Mouse (Mus musculus): ENCODE data around the gene Etl4. TPM values are rescaled to one million over a fixed set of nuclear protein-coding genes. Genes with fewer than 3 reads are reported as not detected.

Gene Etl4
- polyA plus RNA-seq, 1 experiment = 154 TPM

- Histone ChIP-seq H3K4me3 (ENCODE audit: low read depth, low read length) (no peak overlapping the region), H3K27ac (ENCODE audit: insufficient read depth, low read length) (no peak overlapping the region), H3K9ac (ENCODE audit: low read depth, poor library complexity, severe bottlenecking) (no peak overlapping the region), H3K4me1 (ENCODE audit: control insufficient read depth, insufficient read depth, low read length) (peaks cover 5% of the 10 kb centered on the region), H3K36me3 (ENCODE audit: control insufficient read depth, insufficient read depth, low read length, poor library complexity, severe bottlenecking) (no peaks in the 10 kb centered on the region), H3K9me3 (replicated peaks; ENCODE audit: control insufficient read depth, insufficient read depth, low read length, poor library complexity, severe bottlenecking) (no peaks in the 10 kb centered on the region), H3K27me3 (ENCODE audit: control insufficient read depth, insufficient read depth, low read length, poor library complexity, severe bottlenecking) (no peaks in the 10 kb centered on the region; the same call in 1 of the 2 replicates)
- TF ChIP-seq EP300 (IDR thresholded peaks at IDR 0.05; ENCODE audit: insufficient read depth, low read depth, low read length) (no peak), CTCF (IDR thresholded peaks at IDR 0.05; ENCODE audit: low read depth, low read length) (no peak), POLR2A (IDR thresholded peaks at IDR 0.05; ENCODE audit: insufficient read depth, low read length) (no peak)
Observed at GRCm38 (mm10) chr2:20453506-20454206, 544.1 kb downstream of the Etl4 start.

- Histone ChIP-seq H3K9me3 (replicated peaks; ENCODE audit: control insufficient read depth, insufficient read depth, low read length, poor library complexity, severe bottlenecking) (no peaks in the 10 kb centered on the region), H3K4me1 (ENCODE audit: control insufficient read depth, insufficient read depth, low read length) (no peaks in the 10 kb centered on the region), H3K27ac (ENCODE audit: insufficient read depth, low read length) (no peak overlapping the region), H3K4me3 (ENCODE audit: low read depth, low read length) (no peak overlapping the region), H3K9ac (ENCODE audit: low read depth, poor library complexity, severe bottlenecking) (no peak overlapping the region), H3K27me3 (ENCODE audit: control insufficient read depth, insufficient read depth, low read length, poor library complexity, severe bottlenecking) (no peaks in the 10 kb centered on the region), H3K36me3 (ENCODE audit: control insufficient read depth, insufficient read depth, low read length, poor library complexity, severe bottlenecking) (no peaks in the 10 kb centered on the region)
- TF ChIP-seq CTCF (IDR thresholded peaks at IDR 0.05; ENCODE audit: low read depth, low read length) (no peak), EP300 (IDR thresholded peaks at IDR 0.05; ENCODE audit: insufficient read depth, low read depth, low read length) (no peak), POLR2A (IDR thresholded peaks at IDR 0.05; ENCODE audit: insufficient read depth, low read length) (no peak)
Observed at GRCm38 (mm10) chr2:20479199-20479598, 569.6 kb downstream of the Etl4 start.

GRCm38 (mm10) chr2:20486137-20486788 lies 576.7 kb downstream of the Etl4 start:
- no peaks in the 10 kb centered on the region for H3K27me3 ChIP-seq (ENCODE audit: control insufficient read depth, insufficient read depth, low read length, poor library complexity, severe bottlenecking)
- H3K4me3 ChIP-seq (ENCODE audit: low read depth, low read length) = no peak overlapping the region
- no peaks in the 10 kb centered on the region for H3K9me3 ChIP-seq (replicated peaks; ENCODE audit: control insufficient read depth, insufficient read depth, low read length, poor library complexity, severe bottlenecking)
- H3K27ac ChIP-seq (ENCODE audit: insufficient read depth, low read length) = no peak overlapping the region
- TF ChIP-seq EP300 (IDR thresholded peaks at IDR 0.05; ENCODE audit: insufficient read depth, low read depth, low read length) (no peak), CTCF (IDR thresholded peaks at IDR 0.05; ENCODE audit: low read depth, low read length) (no peak), POLR2A (IDR thresholded peaks at IDR 0.05; ENCODE audit: insufficient read depth, low read length) (no peak)
- H3K4me1 ChIP-seq (ENCODE audit: control insufficient read depth, insufficient read depth, low read length) = peaks cover 4% of the 10 kb centered on the region
- H3K36me3 ChIP-seq (ENCODE audit: control insufficient read depth, insufficient read depth, low read length, poor library complexity, severe bottlenecking) = no peaks in the 10 kb centered on the region
- H3K9ac ChIP-seq (ENCODE audit: low read depth, poor library complexity, severe bottlenecking) = no peak overlapping the region

- H3K27me3 ChIP-seq (ENCODE audit: control insufficient read depth, insufficient read depth, low read length, poor library complexity, severe bottlenecking) = no peaks in the 10 kb centered on the region
- H3K9ac ChIP-seq (ENCODE audit: low read depth, poor library complexity, severe bottlenecking) = no peak overlapping the region
- H3K9me3 ChIP-seq (replicated peaks; ENCODE audit: control insufficient read depth, insufficient read depth, low read length, poor library complexity, severe bottlenecking) = peaks cover 7% of the 10 kb centered on the region
- TF ChIP-seq EP300 (IDR thresholded peaks at IDR 0.05; ENCODE audit: insufficient read depth, low read depth, low read length) = no peak
- no peak for TF ChIP-seq CTCF (IDR thresholded peaks at IDR 0.05; ENCODE audit: low read depth, low read length)
- no peak for TF ChIP-seq POLR2A (IDR thresholded peaks at IDR 0.05; ENCODE audit: insufficient read depth, low read length)
- H3K27ac ChIP-seq (ENCODE audit: insufficient read depth, low read length) = no peak overlapping the region
- H3K4me3 ChIP-seq (ENCODE audit: low read depth, low read length) = no peak overlapping the region
- H3K4me1 ChIP-seq (ENCODE audit: control insufficient read depth, insufficient read depth, low read length) = peaks cover 4% of the 10 kb centered on the region
- no peaks in the 10 kb centered on the region for H3K36me3 ChIP-seq (ENCODE audit: control insufficient read depth, insufficient read depth, low read length, poor library complexity, severe bottlenecking)
Observed at GRCm38 (mm10) chr2:20489090-20489489, 579.5 kb downstream of the Etl4 start.

GRCm38 (mm10) chr2:20492125-20492524 lies 582.5 kb downstream of the Etl4 start:
- TF ChIP-seq EP300 (IDR thresholded peaks at IDR 0.05; ENCODE audit: insufficient read depth, low read depth, low read length) (no peak), CTCF (IDR thresholded peaks at IDR 0.05; ENCODE audit: low read depth, low read length) (peak; percentile 56)
- H3K27ac ChIP-seq (ENCODE audit: insufficient read depth, low read length) = no peak overlapping the region
- H3K9me3 ChIP-seq (replicated peaks; ENCODE audit: control insufficient read depth, insufficient read depth, low read length, poor library complexity, severe bottlenecking) = peaks cover 8% of the 10 kb centered on the region
- no peaks in the 10 kb centered on the region; the same call in 1 of the 2 replicates for H3K27me3 ChIP-seq (ENCODE audit: control insufficient read depth, insufficient read depth, low read length, poor library complexity, severe bottlenecking)
- H3K4me1 ChIP-seq (ENCODE audit: control insufficient read depth, insufficient read depth, low read length) = no peaks in the 10 kb centered on the region
- H3K4me3 ChIP-seq (ENCODE audit: low read depth, low read length) = no peak overlapping the region
- H3K36me3 ChIP-seq (ENCODE audit: control insufficient read depth, insufficient read depth, low read length, poor library complexity, severe bottlenecking) = no peaks in the 10 kb centered on the region
- no peak overlapping the region for H3K9ac ChIP-seq (ENCODE audit: low read depth, poor library complexity, severe bottlenecking)

GRCm38 (mm10) chr2:20493806-20494205 lies 584.2 kb downstream of the Etl4 start:
- peaks cover 8% of the 10 kb centered on the region for H3K9me3 ChIP-seq (replicated peaks; ENCODE audit: control insufficient read depth, insufficient read depth, low read length, poor library complexity, severe bottlenecking)
- H3K4me1 ChIP-seq (ENCODE audit: control insufficient read depth, insufficient read depth, low read length) = no peaks in the 10 kb centered on the region
- TF ChIP-seq CTCF (IDR thresholded peaks at IDR 0.05; ENCODE audit: low read depth, low read length) (no peak), EP300 (IDR thresholded peaks at IDR 0.05; ENCODE audit: insufficient read depth, low read depth, low read length) (peak; percentile 74; the same call in 1 of the 2 replicates)
- no peak overlapping the region for H3K9ac ChIP-seq (ENCODE audit: low read depth, poor library complexity, severe bottlenecking)
- H3K36me3 ChIP-seq (ENCODE audit: control insufficient read depth, insufficient read depth, low read length, poor library complexity, severe bottlenecking) = no peaks in the 10 kb centered on the region
- H3K27ac ChIP-seq (ENCODE audit: insufficient read depth, low read length) = peak overlapping the region; percentile 93
- H3K4me3 ChIP-seq (ENCODE audit: low read depth, low read length) = no peak overlapping the region
- H3K27me3 ChIP-seq (ENCODE audit: control insufficient read depth, insufficient read depth, low read length, poor library complexity, severe bottlenecking) = no peaks in the 10 kb centered on the region; the same call in 1 of the 2 replicates
